8 mouse cellular contexts compared by ENCODE assay signal in the genomic region with DNA sequence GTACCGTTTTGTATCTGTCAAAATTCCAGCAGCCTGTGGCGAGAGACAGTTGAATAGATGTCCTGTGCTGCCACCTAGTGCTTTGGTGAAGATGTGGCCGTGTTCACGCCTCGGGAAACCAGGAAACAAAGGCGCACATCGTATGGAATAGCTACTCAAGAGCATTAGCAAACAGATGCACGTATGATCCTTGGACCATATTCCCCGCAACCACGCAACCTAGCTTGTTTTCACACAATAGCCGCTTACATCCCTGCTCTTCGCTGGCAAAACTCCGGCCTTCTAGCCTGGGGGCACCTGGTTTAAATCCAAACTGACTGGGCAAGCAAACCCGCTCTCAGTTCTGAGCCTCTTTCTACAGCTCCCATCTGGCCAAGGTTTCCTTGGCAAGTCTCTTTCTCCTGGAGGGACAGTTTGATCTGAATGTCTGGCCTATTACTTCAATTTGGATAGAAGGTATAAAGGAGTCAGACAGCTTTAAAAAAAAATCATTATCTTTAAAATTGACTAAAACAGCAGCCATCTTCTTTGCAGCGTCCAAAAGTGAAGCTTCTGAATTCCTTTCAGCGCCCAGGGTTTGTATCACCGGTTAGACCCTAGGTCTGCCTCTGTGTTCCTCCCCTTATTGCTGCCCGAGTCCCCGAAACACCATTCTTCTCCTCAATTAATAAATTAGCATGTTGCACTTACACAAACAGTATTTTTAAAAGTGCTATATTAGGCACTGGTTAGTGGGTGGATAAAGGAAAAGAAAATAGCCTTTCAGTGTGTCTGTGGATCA.
DNase-seq lines count a peak whose midpoint lies in the region; ATAC-seq and TF ChIP-seq lines count a peak whose summit lies in the region.

No protein-coding gene starts in this region.

- H3K9ac ChIP-seq in embryonic facial prominence, embryonic 11.5 days (replicated peaks; ENCODE audit: low read length) = peak overlapping the region; percentile 66
- no peak overlapping the region for H3K9ac ChIP-seq in heart, embryonic 15.5 days
- no peak overlapping the region for H3K9ac ChIP-seq in liver, embryonic 11.5 days (ENCODE audit: low read depth, low read length)

- no peaks in the 10 kb centered on the region for H3K27me3 ChIP-seq in embryonic facial prominence, embryonic 11.5 days (ENCODE audit: control insufficient read depth, insufficient read depth, low read length)
- H3K27me3 ChIP-seq in heart, embryonic 15.5 days = peaks cover 4% of the 10 kb centered on the region; the same call in 1 of the 2 replicates
- H3K27me3 ChIP-seq in liver, embryonic 11.5 days (replicated peaks; ENCODE audit: control insufficient read depth, insufficient read depth, low read length) = no peaks in the 10 kb centered on the region

- no peaks in the 10 kb centered on the region for H3K36me3 ChIP-seq in embryonic facial prominence, embryonic 11.5 days (replicated peaks; ENCODE audit: control insufficient read depth, insufficient read depth, low read depth, low read length)
- no peaks in the 10 kb centered on the region for H3K36me3 ChIP-seq in heart, embryonic 15.5 days
- no peaks in the 10 kb centered on the region for H3K36me3 ChIP-seq in liver, embryonic 11.5 days (ENCODE audit: control insufficient read depth, insufficient read depth, low read length)

- H3K4me2 ChIP-seq in embryonic facial prominence, embryonic 11.5 days (ENCODE audit: low read depth, low read length) = peak overlapping the region; percentile 67
- H3K4me2 ChIP-seq in heart, embryonic 15.5 days = peak overlapping the region; percentile 62
- H3K4me2 ChIP-seq in liver, embryonic 11.5 days = peak overlapping the region; percentile 42; the same call in 1 of the 2 replicates

- H3K9me3 ChIP-seq in embryonic facial prominence, embryonic 11.5 days (replicated peaks; ENCODE audit: control insufficient read depth, low read length) = no peaks in the 10 kb centered on the region
- no peaks in the 10 kb centered on the region for H3K9me3 ChIP-seq in heart, embryonic 15.5 days (replicated peaks)
- H3K9me3 ChIP-seq in liver, embryonic 11.5 days (ENCODE audit: control insufficient read depth, low read length) = no peaks in the 10 kb centered on the region

- TF ChIP-seq CTCF in olfactory bulb, adult 2 months (IDR thresholded peaks at IDR 0.05; ENCODE audit: insufficient read depth, low read depth, low read length) = peak; percentile 30; the same call in 1 of the 2 replicates

- H3K4me3 ChIP-seq in embryonic facial prominence, embryonic 11.5 days (ENCODE audit: low read depth, low read length) = peak overlapping the region; percentile 27
- H3K4me3 ChIP-seq in heart, embryonic 15.5 days = peak overlapping the region; percentile 34
- H3K4me3 ChIP-seq in liver, embryonic 11.5 days (ENCODE audit: low read depth, low read length) = no peak overlapping the region
- H3K4me3 ChIP-seq in olfactory bulb, adult 2 months (ENCODE audit: insufficient read depth, low read depth, low read length) = peak overlapping the region; percentile 35

- DNase-seq in urinary bladder, postnatal 14 days (ENCODE audit: low spot score) = peak; percentile 53
- no peak for DNase-seq in urinary bladder, postnatal 10 days (ENCODE audit: low spot score)
- peak; percentile 89 for DNase-seq in embryonic facial prominence, embryonic 11.5 days (ENCODE audit: low spot score)
- DNase-seq in kidney, postnatal 14 days = peak; percentile 70
- peak; percentile 56 for DNase-seq in liver, embryonic 11.5 days (ENCODE audit: low spot score)
- DNase-seq in thymus, adult 18-20 months = no peak

- H3K27ac ChIP-seq in embryonic facial prominence, embryonic 11.5 days (replicated peaks; ENCODE audit: low read depth, low read length) = no peak overlapping the region
- no peak overlapping the region for H3K27ac ChIP-seq in heart, embryonic 15.5 days
- no peak overlapping the region for H3K27ac ChIP-seq in liver, embryonic 11.5 days (ENCODE audit: low read depth, low read length)
- H3K27ac ChIP-seq in olfactory bulb, adult 2 months (ENCODE audit: insufficient read depth, low read depth, low read length) = 0 out of 2 replicates have a peak overlapping the region, but pooled peaks have one; percentile 6

- TF ChIP-seq POLR2A in olfactory bulb, adult 2 months (IDR thresholded peaks at IDR 0.05; ENCODE audit: insufficient read depth, low read depth, low read length) = no peak

- H3K4me1 ChIP-seq in embryonic facial prominence, embryonic 11.5 days (ENCODE audit: control insufficient read depth, insufficient read depth, low read length) = no peaks in the 10 kb centered on the region
- no peaks in the 10 kb centered on the region for H3K4me1 ChIP-seq in heart, embryonic 15.5 days (replicated peaks)
- no peaks in the 10 kb centered on the region for H3K4me1 ChIP-seq in liver, embryonic 11.5 days (replicated peaks; ENCODE audit: control insufficient read depth, insufficient read depth, low read length)
- no peaks in the 10 kb centered on the region; the same call in 1 of the 2 replicates for H3K4me1 ChIP-seq in olfactory bulb, adult 2 months (ENCODE audit: control insufficient read depth, insufficient read depth, low read length)

- 23% methylated on average over 19 of the region's 19 CpGs for WGBS in embryonic facial prominence, embryonic 11.5 days
- 19% methylated on average over 19 of the region's 19 CpGs for WGBS in heart, embryonic 15.5 days
- WGBS in liver, embryonic 11.5 days = 26% methylated on average over 19 of the region's 19 CpGs
- WGBS in olfactory bulb, adult 2 months = 8% methylated on average over 19 of the region's 19 CpGs

- ATAC-seq in embryonic facial prominence, embryonic 11.5 days (replicated peaks; ENCODE audit: insufficient number of reproducible peaks, low FRiP score, low TSS enrichment, low read depth) = peak; percentile 70
- peak; percentile 66; the same call in 1 of the 2 replicates for ATAC-seq in heart, embryonic 15.5 days (replicated peaks; ENCODE audit: insufficient number of reproducible peaks, insufficient read depth, low FRiP score, low read depth)
- ATAC-seq in liver, embryonic 11.5 days (replicated peaks; ENCODE audit: low FRiP score) = no peak

Comparison
In these comparisons a context has a peak if more than half of its experiments do, and no peak if none do; other contexts are left out.
1. DNase-seq: peak in urinary bladder, postnatal 14 days (single experiment), embryonic facial prominence, embryonic 11.5 days (single experiment), kidney, postnatal 14 days (single experiment) and liver, embryonic 11.5 days (single experiment); none in urinary bladder, postnatal 10 days (single experiment) and thymus, adult 18-20 months (0 of 2).
2. Peak in every context shown above with its lines, with median percentiles within 50 percentile points of each other: H3K4me2 ChIP-seq.